Comparison of ENCODE assay signal across 30 mouse cellular contexts in genomic region chr7:37324653-37325052, GRCm38 (mm10).
DNase-seq lines count a peak whose midpoint lies in the region; ATAC-seq and TF ChIP-seq lines count a peak whose summit lies in the region.
"Had no signal": no experiment of that assay in that cellular context is flagged by ENCODE, and none has a peak within 500 bp of the region (broad histone marks: within the 10 kb centered on the region; RNA-seq: fewer than 3 reads in every experiment).

No protein-coding gene starts in this region.

- no peak overlapping the region for H3K27ac ChIP-seq in forebrain, postnatal 0 days (ENCODE audit: low read depth, low read length)
- no peak overlapping the region for H3K27ac ChIP-seq in forebrain, embryonic 10.5 days
- H3K27ac ChIP-seq in kidney, postnatal 0 days, result no peak overlapping the region
- no peak overlapping the region for H3K27ac ChIP-seq in liver, postnatal 0 days (ENCODE audit: low read depth)
- H3K27ac ChIP-seq in liver, embryonic 11.5 days (ENCODE audit: low read depth, low read length), result no peak overlapping the region
- H3K27ac ChIP-seq: embryonic facial prominence, embryonic 10.5 days; embryonic facial prominence, embryonic 15.5 days; forebrain, embryonic 13.5 days; heart, embryonic 15.5 days; hindbrain, embryonic 12.5 days; limb, embryonic 12.5 days; liver, embryonic 15.5 days; lung, embryonic 15.5 days; midbrain, embryonic 10.5 days; midbrain, embryonic 15.5 days; neural tube, embryonic 12.5 days had no signal

- H3K36me3 ChIP-seq in forebrain, postnatal 0 days (ENCODE audit: insufficient read depth), result no peaks in the 10 kb centered on the region
- H3K36me3 ChIP-seq in forebrain, embryonic 10.5 days (replicated peaks), result no peaks in the 10 kb centered on the region
- H3K36me3 ChIP-seq in kidney, postnatal 0 days (ENCODE audit: insufficient read depth, low read length), result no peaks in the 10 kb centered on the region
- H3K36me3 ChIP-seq in liver, postnatal 0 days (replicated peaks; ENCODE audit: insufficient read depth, low read length), result no peaks in the 10 kb centered on the region
- H3K36me3 ChIP-seq in liver, embryonic 11.5 days (ENCODE audit: control insufficient read depth, insufficient read depth, low read length), result no peaks in the 10 kb centered on the region
- H3K36me3 ChIP-seq: embryonic facial prominence, embryonic 10.5 days; embryonic facial prominence, embryonic 15.5 days; heart, embryonic 15.5 days; hindbrain, embryonic 12.5 days; limb, embryonic 12.5 days; liver, embryonic 15.5 days; lung, embryonic 15.5 days; midbrain, embryonic 10.5 days; midbrain, embryonic 15.5 days; neural tube, embryonic 12.5 days had no signal

- WGBS in forebrain, postnatal 0 days, result 93% methylated on average over 7 of the region's 7 CpGs
- WGBS in forebrain, embryonic 10.5 days, result 92% methylated on average over 7 of the region's 7 CpGs
- 95% methylated on average over 7 of the region's 7 CpGs for WGBS in kidney, postnatal 0 days
- 85% methylated on average over 7 of the region's 7 CpGs for WGBS in liver, postnatal 0 days (ENCODE audit: insufficient replicate concordance)
- 89% methylated on average over 7 of the region's 7 CpGs for WGBS in liver, embryonic 11.5 days

- no peak for ATAC-seq in forebrain, postnatal 0 days
- no peak for ATAC-seq in kidney, postnatal 0 days (replicated peaks; ENCODE audit: low FRiP score, low read depth)
- ATAC-seq in liver, postnatal 0 days, result no peak
- ATAC-seq in liver, embryonic 11.5 days (replicated peaks; ENCODE audit: low FRiP score), result no peak
- ATAC-seq: forebrain, embryonic 13.5 days; midbrain, embryonic 15.5 days; Patski had no signal

- no peak overlapping the region for H3K4me2 ChIP-seq in forebrain, postnatal 0 days (ENCODE audit: low read depth)
- no peak overlapping the region for H3K4me2 ChIP-seq in kidney, postnatal 0 days (ENCODE audit: low read length)
- H3K4me2 ChIP-seq in liver, postnatal 0 days (ENCODE audit: low read depth, low read length), result no peak overlapping the region
- H3K4me2 ChIP-seq in liver, embryonic 11.5 days, result no peak overlapping the region
- H3K4me2 ChIP-seq: embryonic facial prominence, embryonic 15.5 days; forebrain, embryonic 13.5 days; heart, embryonic 15.5 days; hindbrain, embryonic 12.5 days; limb, embryonic 12.5 days; liver, embryonic 15.5 days; lung, embryonic 15.5 days; midbrain, embryonic 15.5 days; neural tube, embryonic 12.5 days had no signal

- H3K27me3 ChIP-seq in forebrain, postnatal 0 days (ENCODE audit: insufficient read depth, low read length), result no peaks in the 10 kb centered on the region
- no peaks in the 10 kb centered on the region for H3K27me3 ChIP-seq in forebrain, embryonic 10.5 days (ENCODE audit: poor library complexity, severe bottlenecking)
- H3K27me3 ChIP-seq in kidney, postnatal 0 days (ENCODE audit: insufficient read depth, low read length), result no peaks in the 10 kb centered on the region
- no peaks in the 10 kb centered on the region for H3K27me3 ChIP-seq in liver, postnatal 0 days (ENCODE audit: insufficient read depth, low read length)
- no peaks in the 10 kb centered on the region for H3K27me3 ChIP-seq in liver, embryonic 11.5 days (replicated peaks; ENCODE audit: control insufficient read depth, insufficient read depth, low read length)
- H3K27me3 ChIP-seq: embryonic facial prominence, embryonic 15.5 days; forebrain, embryonic 13.5 days; heart, embryonic 15.5 days; hindbrain, embryonic 12.5 days; limb, embryonic 12.5 days; liver, embryonic 15.5 days; lung, embryonic 15.5 days; midbrain, embryonic 15.5 days; neural tube, embryonic 12.5 days; Patski had no signal

- DNase-seq in forebrain, postnatal 0 days, result no peak
- DNase-seq in forebrain, embryonic 10.5 days (ENCODE audit: extremely low spot score, low spot score), result no peak
- DNase-seq in kidney, postnatal 0 days (ENCODE audit: low spot score), result no peak
- DNase-seq in kidney, postnatal 4 days, result no peak
- no peak for DNase-seq in liver, postnatal 0 days
- DNase-seq in liver, embryonic 11.5 days (ENCODE audit: low spot score), result no peak
- no peak for DNase-seq in frontal cortex, postnatal 36 days (ENCODE audit: low spot score in 2 of 2)
- DNase-seq: adrenal gland, postnatal 14 days; cerebellum, adult 8-10 months; cerebellum, postnatal 25 days; kidney, adult 11 months; kidney, postnatal 25 days; layer of hippocampus, postnatal 36 days; right cerebral cortex, adult 18-20 months; spleen, adult 18-20 months; thymus, adult 18-20 months; thymus, postnatal 25 days had no signal

- H3K9me3 ChIP-seq in forebrain, postnatal 0 days (ENCODE audit: low read length), result no peaks in the 10 kb centered on the region
- no peaks in the 10 kb centered on the region for H3K9me3 ChIP-seq in forebrain, embryonic 10.5 days
- no peaks in the 10 kb centered on the region for H3K9me3 ChIP-seq in kidney, postnatal 0 days (replicated peaks; ENCODE audit: low read length)
- no peaks in the 10 kb centered on the region for H3K9me3 ChIP-seq in liver, postnatal 0 days (ENCODE audit: low read length)
- H3K9me3 ChIP-seq in liver, embryonic 11.5 days (ENCODE audit: control insufficient read depth, low read length), result no peaks in the 10 kb centered on the region
- H3K9me3 ChIP-seq: embryonic facial prominence, embryonic 10.5 days; embryonic facial prominence, embryonic 15.5 days; forebrain, embryonic 13.5 days; heart, embryonic 15.5 days; hindbrain, embryonic 12.5 days; limb, embryonic 12.5 days; liver, embryonic 15.5 days; lung, embryonic 15.5 days; midbrain, embryonic 10.5 days; midbrain, embryonic 15.5 days; neural tube, embryonic 12.5 days had no signal

- H3K9ac ChIP-seq in forebrain, postnatal 0 days, result no peak overlapping the region
- no peak overlapping the region for H3K9ac ChIP-seq in kidney, postnatal 0 days (ENCODE audit: low read depth, low read length)
- no peak overlapping the region for H3K9ac ChIP-seq in liver, postnatal 0 days (replicated peaks)
- no peak overlapping the region for H3K9ac ChIP-seq in liver, embryonic 11.5 days (ENCODE audit: low read depth, low read length)
- H3K9ac ChIP-seq: embryonic facial prominence, embryonic 15.5 days; forebrain, embryonic 13.5 days; heart, embryonic 15.5 days; hindbrain, embryonic 12.5 days; limb, embryonic 12.5 days; liver, embryonic 15.5 days; lung, embryonic 15.5 days; midbrain, embryonic 15.5 days; neural tube, embryonic 12.5 days had no signal

- no peaks in the 10 kb centered on the region for H3K4me1 ChIP-seq in forebrain, postnatal 0 days (ENCODE audit: insufficient read depth)
- peaks cover 19% of the 10 kb centered on the region for H3K4me1 ChIP-seq in forebrain, embryonic 10.5 days
- no peaks in the 10 kb centered on the region for H3K4me1 ChIP-seq in kidney, postnatal 0 days (replicated peaks; ENCODE audit: insufficient read depth, low read length)
- H3K4me1 ChIP-seq in liver, postnatal 0 days (ENCODE audit: insufficient read depth), result no peaks in the 10 kb centered on the region
- H3K4me1 ChIP-seq in liver, embryonic 11.5 days (replicated peaks; ENCODE audit: control insufficient read depth, insufficient read depth, low read length), result no peaks in the 10 kb centered on the region
- H3K4me1 ChIP-seq: forebrain, embryonic 13.5 days; heart, embryonic 15.5 days; liver, embryonic 15.5 days; midbrain, embryonic 15.5 days had no signal

- no peak overlapping the region for H3K4me3 ChIP-seq in forebrain, postnatal 0 days (ENCODE audit: low read depth, low read length)
- no peak overlapping the region for H3K4me3 ChIP-seq in forebrain, embryonic 10.5 days
- H3K4me3 ChIP-seq in kidney, postnatal 0 days (replicated peaks; ENCODE audit: low read depth, low read length), result no peak overlapping the region
- no peak overlapping the region for H3K4me3 ChIP-seq in liver, postnatal 0 days (ENCODE audit: low read depth, low read length)
- H3K4me3 ChIP-seq in liver, embryonic 11.5 days (ENCODE audit: low read depth, low read length), result no peak overlapping the region
- H3K4me3 ChIP-seq: embryonic facial prominence, embryonic 10.5 days; embryonic facial prominence, embryonic 15.5 days; forebrain, embryonic 13.5 days; heart, embryonic 15.5 days; hindbrain, embryonic 12.5 days; limb, embryonic 12.5 days; liver, embryonic 15.5 days; lung, embryonic 15.5 days; midbrain, embryonic 10.5 days; midbrain, embryonic 15.5 days; myocyte; neural tube, embryonic 12.5 days had no signal

- 0 out of 2 replicates have a peak, but pooled peaks have one; percentile 10 for TF ChIP-seq CTCF in forebrain, postnatal 0 days (IDR thresholded peaks at IDR 0.05; ENCODE audit: low read depth)
- peak; percentile 27 for TF ChIP-seq CTCF in kidney, postnatal 0 days (IDR thresholded peaks at IDR 0.05; ENCODE audit: low read depth)
- TF ChIP-seq CTCF in liver, postnatal 0 days (IDR thresholded peaks at IDR 0.05; ENCODE audit: low read depth), result 0 out of 2 replicates have a peak, but pooled peaks have one; percentile 15

- TF ChIP-seq EP300 in liver, postnatal 0 days (IDR thresholded peaks at IDR 0.05; ENCODE audit: low read depth), result no peak
